Mouse (Mus musculus) testis, adult 2 months (tissue): ENCODE results near the gene Foxk1.

Source experiments
- CTCF ChIP-seq: fragments of 200-500 bp; IDR thresholded peaks from 2 replicates; pipeline ENCODE4 v1.5.1; 2012; ENCODE audit warnings: low read depth, mild to moderate bottlenecking, inconsistent platforms, low read length, moderate library complexity; ENCODE audit not compliant: control insufficient read depth, insufficient read depth, insufficient replicate concordance
- POLR2A ChIP-seq: fragments of 200-500 bp; IDR thresholded peaks from 2 replicates; pipeline ENCODE4 v1.6.1; 2012; ENCODE audit warnings: low read depth, mild to moderate bottlenecking, inconsistent platforms, low read length, moderate library complexity; ENCODE audit not compliant: control insufficient read depth

- TF ChIP-seq POLR2A (no peak), CTCF (no peak)
Observed at GRCm38 (mm10) chr5:142420920-142421319, 19.6 kb downstream of the Foxk1 start.
